Mouse (Mus musculus) thymus, adult 2 months (tissue): ENCODE measurements around the gene Pfkl. TPM values are rescaled to one million over a fixed set of nuclear protein-coding genes. Genes with fewer than 3 reads are reported as not detected.

ENCODE experiments used
- DNase-seq: peaks from one replicate; pipeline ENCODE4 v3.0.0; 2021
- H3K27ac ChIP-seq: fragments of 200-500 bp; 2 replicates; pipeline ENCODE4 v1.5.1; 2012; ENCODE audit warnings: low read length, control low read depth; ENCODE audit not compliant: control insufficient read depth, insufficient read depth
- H3K27me3 ChIP-seq: fragments of 200-500 bp; 2 replicates; pipeline ENCODE4 v1.6.1; 2012; ENCODE audit warnings: mild to moderate bottlenecking, low read length, moderate library complexity, mixed read lengths; ENCODE audit not compliant: control insufficient read depth, insufficient read depth
- H3K36me3 ChIP-seq: fragments of 200-500 bp; 2 replicates; pipeline ENCODE4 v1.6.1; 2012; ENCODE audit warnings: mild to moderate bottlenecking, low read length, moderate library complexity; ENCODE audit not compliant: control insufficient read depth, insufficient read depth
- H3K4me1 ChIP-seq: fragments of 200-500 bp; replicated peaks from 2 replicates; pipeline ENCODE4 v1.6.1; 2012; ENCODE audit warnings: low read length; ENCODE audit not compliant: control insufficient read depth, insufficient read depth
- H3K4me3 ChIP-seq: fragments of 200-500 bp; 2 replicates; pipeline ENCODE4 v1.5.1; 2012; ENCODE audit warnings: mild to moderate bottlenecking, low read length, control low read depth, moderate library complexity; ENCODE audit not compliant: control insufficient read depth, insufficient read depth
- CTCF ChIP-seq: fragments of 200-500 bp; IDR thresholded peaks from 2 replicates; pipeline ENCODE4 v1.5.1; 2012; ENCODE audit warnings: mild to moderate bottlenecking, control low read depth, low read length, moderate library complexity, borderline replicate concordance; ENCODE audit not compliant: control insufficient read depth, poor library complexity, insufficient read depth; ENCODE audit errors: extremely low read depth
- POLR2A ChIP-seq: fragments of 200-500 bp; IDR thresholded peaks from 2 replicates; pipeline ENCODE4 v1.6.1; 2012; ENCODE audit warnings: mild to moderate bottlenecking, low read length, control low read depth, moderate library complexity; ENCODE audit not compliant: control insufficient read depth, poor library complexity, insufficient read depth; ENCODE audit errors: extremely low read depth
- WGBS: fragments of 180-500 bp; shearing (Covaris S2); methylation state at CpG from one replicate; pipeline ENCODE4 v1.1.7; 2018; 5-methylcytosine and 5-hydroxymethylcytosine counted together
- polyA plus RNA-seq: library from polyadenylated mRNA; depleted of rRNA; stranded (reverse); fragments of >200 nt; gene quantifications from 2 replicates; pipeline ENCODE4 v1.2.3, GENCODE M21; 2012; rRNA removed

Pfkl gene
- polyA plus RNA-seq, 1 experiment, result 81.2 TPM

DNA sequence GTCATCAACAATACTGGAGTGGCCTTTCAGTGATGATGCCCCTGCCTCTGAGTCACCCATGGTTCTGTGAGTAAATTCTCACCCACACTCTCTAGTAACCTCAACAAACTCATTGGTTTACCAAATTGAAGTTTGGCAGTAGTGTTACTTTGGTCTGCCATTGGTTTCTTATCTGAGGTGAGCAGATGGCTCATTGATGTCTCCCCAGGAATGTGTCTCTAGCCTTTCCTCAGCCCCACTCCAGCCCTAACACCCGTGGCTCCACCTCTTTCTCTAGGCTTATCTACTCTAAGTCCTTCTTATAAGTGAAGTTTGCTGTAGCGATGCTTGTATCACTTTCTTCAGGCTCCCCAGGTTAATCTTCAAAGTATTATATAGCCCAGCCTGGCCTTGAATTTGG, 70.2 kb downstream of the Pfkl start:
- no peaks in the 10 kb centered on the region for H3K4me1 ChIP-seq
- no peaks in the 10 kb centered on the region for H3K36me3 ChIP-seq
- 90% methylated on average over 2 of the region's 2 CpGs for WGBS
- H3K4me3 ChIP-seq, result no peak overlapping the region
- no peak for DNase-seq
- H3K27me3 ChIP-seq, result no peaks in the 10 kb centered on the region
- TF ChIP-seq POLR2A, result no peak
- no peak for TF ChIP-seq CTCF
- no peak overlapping the region for H3K27ac ChIP-seq

Other genes starting within 250 kb of the Pfkl start
- not detected in 2 replicates for gene Gm3238, start 238.8 kb downstream of the Pfkl start, polyA plus RNA-seq
- gene Gm7138, start 233.1 kb downstream of the Pfkl start, polyA plus RNA-seq, result not detected in 2 replicates
- gene Gm3250, start 227.5 kb downstream of the Pfkl start, polyA plus RNA-seq, result not detected in 2 replicates
- not detected in 2 replicates for gene Gm7137, start 221.9 kb downstream of the Pfkl start, polyA plus RNA-seq
- not detected in 2 replicates for gene Gm9639, start 215.0 kb downstream of the Pfkl start, polyA plus RNA-seq
- not detected in 2 replicates for gene Gm19668, start 210.9 kb downstream of the Pfkl start, polyA plus RNA-seq
- not detected in 2 replicates for gene Gm9507, start 198.2 kb downstream of the Pfkl start, polyA plus RNA-seq
- gene Gm2696, start 195.4 kb downstream of the Pfkl start, polyA plus RNA-seq, result not detected in 2 replicates
- not detected in 2 replicates for gene Krtap10-4, start 183.0 kb downstream of the Pfkl start, polyA plus RNA-seq
- 0.12 TPM in 1 of 2 replicates, not detected in the other for gene Krtap10-10, start 174.1 kb downstream of the Pfkl start, polyA plus RNA-seq
- gene Gm36176, start 163.3 kb downstream of the Pfkl start, polyA plus RNA-seq, result 0.36 TPM in 1 of 2 replicates, not detected in the other
- not detected in 2 replicates for gene Gm10318, start 157.2 kb downstream of the Pfkl start, polyA plus RNA-seq
- 0.24 and 0.27 TPM in 2 replicates for gene Gm3285, start 148.1 kb downstream of the Pfkl start, polyA plus RNA-seq
- gene Lrrc3, start 107.5 kb downstream of the Pfkl start, polyA plus RNA-seq, result 1.1 and 1.9 TPM in 2 replicates
- gene Trpm2, start 39.5 kb downstream of the Pfkl start, polyA plus RNA-seq, result 16.4 and 21.0 TPM in 2 replicates
- 39.0 and 49.5 TPM in 2 replicates for gene 1810043G02Rik, start 31.6 kb downstream of the Pfkl start, polyA plus RNA-seq
- 0.93 and 1.8 TPM in 2 replicates for gene Dnmt3l, start 31.9 kb upstream of the Pfkl start, polyA plus RNA-seq
- gene Aire, start 33.5 kb upstream of the Pfkl start, polyA plus RNA-seq, result 84.0 and 93.7 TPM in 2 replicates
- 23.1 and 26.5 TPM in 2 replicates for gene Icosl, start 59.2 kb upstream of the Pfkl start, polyA plus RNA-seq
- gene D10Jhu81e, start 159.7 kb upstream of the Pfkl start, polyA plus RNA-seq, result 148 and 156 TPM in 2 replicates
- 16.4 and 17.1 TPM in 2 replicates for gene Pwp2, start 175.1 kb upstream of the Pfkl start, polyA plus RNA-seq
- 96.0 and 105 TPM in 2 replicates for gene Trappc10, start 234.6 kb upstream of the Pfkl start, polyA plus RNA-seq